Mouse (Mus musculus) adrenal gland, postnatal 0 days (tissue): ENCODE data around the gene Mecr. TPM values are rescaled to one million over a fixed set of nuclear protein-coding genes. Genes with fewer than 3 reads are reported as not detected.

ENCODE experiments used
- polyA plus RNA-seq: library from polyadenylated mRNA; unstranded; fragments of >200 nt; fragmentation: Nextera tagmentation; extraction: Ambion mirVana; gene quantifications from 2 replicates; pipeline ENCODE4 v1.2.1, GENCODE M21; 2015

Gene Mecr
- 22.5 and 51.4 TPM in 2 replicates for polyA plus RNA-seq

DNA sequence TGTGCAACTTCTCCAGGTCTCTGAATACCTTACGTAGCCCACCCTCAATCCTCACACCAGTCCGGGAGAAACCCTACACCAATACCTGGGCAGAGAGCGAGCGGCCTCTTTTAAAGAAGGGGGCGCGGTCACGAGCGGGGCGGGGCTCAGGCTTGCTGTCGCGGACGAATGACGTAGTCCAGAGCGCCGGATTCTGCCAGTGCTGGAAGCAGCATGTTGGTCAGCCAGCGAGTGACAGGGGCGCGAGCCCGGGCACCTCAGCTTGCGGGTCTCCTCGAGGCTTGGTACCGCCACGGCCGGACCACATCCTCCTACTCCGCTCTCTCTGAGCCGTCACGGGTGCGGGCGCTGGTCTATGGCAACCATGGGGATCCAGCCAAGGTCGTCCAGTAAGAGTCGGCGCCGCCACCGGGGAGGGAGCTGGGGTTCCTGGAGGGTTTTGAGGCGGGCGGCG, at the start of gene Mecr:
Gene Mecr (plus strand): TSS at position 181 of the 454 bp plus-strand sequence.

DNA sequence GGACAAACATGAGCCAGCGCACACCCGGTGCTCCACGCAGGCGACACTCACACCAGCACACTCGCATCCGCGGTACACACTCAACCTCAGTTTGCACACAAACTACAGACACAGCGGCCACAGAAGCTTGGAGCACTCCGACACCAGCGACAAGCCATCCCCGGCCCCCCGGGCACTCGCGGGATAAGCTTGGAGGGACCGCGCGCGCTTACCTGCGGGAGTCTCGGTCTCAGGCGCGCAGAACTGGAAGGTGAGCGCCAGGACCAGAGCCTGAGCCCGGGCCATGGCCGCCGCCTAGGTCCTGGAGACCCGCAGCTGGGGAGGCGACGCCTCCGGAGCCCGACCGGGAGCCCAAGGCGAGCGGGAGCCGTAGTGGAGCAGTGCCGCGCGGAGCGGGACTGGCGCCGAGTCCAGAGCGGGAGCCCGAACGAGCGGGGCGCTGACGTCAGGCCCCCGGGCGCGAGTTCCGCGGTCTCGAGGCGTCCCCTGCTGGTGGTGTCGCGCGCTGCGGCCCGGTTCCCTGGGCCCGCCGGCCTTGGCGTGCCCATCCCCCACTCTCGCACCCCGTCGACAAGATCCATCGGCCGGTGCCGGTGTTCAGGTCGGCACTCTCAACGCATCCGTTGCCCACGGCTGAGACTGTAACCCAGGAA, 5.3 kb upstream of the Mecr start, which contains the start of gene Ptpru:
Gene Ptpru (minus strand): TSS at position 417 of the 653 bp plus-strand sequence.

DNA sequence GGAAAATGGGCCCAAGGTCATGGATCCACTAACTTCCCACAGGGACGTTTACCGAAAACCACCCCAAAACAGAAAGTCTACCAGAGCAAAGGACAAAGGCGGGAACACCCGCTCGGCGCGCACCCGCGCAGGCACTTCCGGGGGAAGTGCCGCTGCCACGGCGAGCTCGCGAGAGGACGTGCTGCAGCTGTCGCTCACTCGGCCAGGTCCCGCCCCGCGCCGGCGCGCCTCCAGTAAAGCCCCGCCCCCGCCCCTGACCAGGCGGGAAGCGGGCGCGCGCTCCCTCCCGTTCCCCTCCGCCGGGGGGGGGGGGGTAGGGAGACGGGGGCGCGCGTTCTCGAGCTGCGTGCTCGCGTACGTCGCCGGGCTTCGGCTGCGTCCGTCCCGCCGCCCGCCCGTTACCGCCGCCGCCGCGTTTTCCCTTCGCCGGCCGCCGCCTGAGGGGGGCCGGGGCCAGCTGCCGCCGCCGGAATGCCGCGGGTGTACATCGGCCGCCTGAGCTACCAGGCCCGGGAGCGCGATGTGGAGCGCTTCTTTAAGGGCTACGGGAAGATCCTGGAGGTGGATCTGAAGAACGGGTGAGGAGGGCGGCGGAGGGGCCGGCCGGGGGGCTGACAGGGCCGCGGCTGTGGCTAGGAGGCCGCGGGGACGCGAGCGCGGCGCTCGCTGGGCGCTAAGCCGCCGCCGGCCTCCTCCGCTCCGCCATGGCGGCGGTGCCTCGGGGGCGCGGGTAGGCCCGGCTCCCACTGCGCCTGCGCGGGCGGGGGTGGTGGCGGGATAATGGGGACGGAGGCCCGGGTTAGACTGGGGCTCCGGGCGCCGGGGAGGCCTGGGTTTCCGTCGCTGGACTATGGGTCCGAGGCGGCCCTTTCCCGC, 30.3 kb downstream of the Mecr start, which contains the start of gene Srsf4:
Gene Srsf4 (plus strand): TSS at position 325 of the 876 bp plus-strand sequence.

Other genes starting within 250 kb of the Mecr start
- gene Ptpru, start 5.2 kb upstream of the Mecr start, polyA plus RNA-seq = 1.3 and 6.8 TPM in 2 replicates
- 42.7 and 52.3 TPM in 2 replicates for gene Srsf4, start 30.1 kb downstream of the Mecr start, polyA plus RNA-seq
- 3.6 and 3.9 TPM in 2 replicates for gene Tmem200b, start 78.3 kb downstream of the Mecr start, polyA plus RNA-seq
- 0.11 and 0.22 TPM in 2 replicates for gene Gm10300, start 231.2 kb downstream of the Mecr start, polyA plus RNA-seq
- gene Epb41, start 231.9 kb downstream of the Mecr start, polyA plus RNA-seq = 22.7 and 26.2 TPM in 2 replicates